Mouse (Mus musculus) midbrain, embryonic 15.5 days (tissue): ENCODE measurements at regions not wholly inside any gene's neighbourhood (a gene's known extent, or its start where the extent isn't known, plus 50 kb on each side); places are given as distances from the start of the nearest gene placed in this dataset.
A peak's percentile ranks its signal among the peaks of the same experiment; 100 is the strongest.
"Not testable (repeated sequence)": the region's sequence is repeated elsewhere in the genome, so short reads cannot be mapped to it uniquely, and the experiment has no call there.

ENCODE experiments used
- ATAC-seq: fragments of 200-750 bp; cut with Nextera tagmentation; replicated peaks from 2 replicates; pipeline ENCODE4 v1.8.0; 2017; ENCODE audit warnings: moderate TSS enrichment
- H3K27ac ChIP-seq: fragments of 300-500 bp; sonication (generic); 2 replicates; pipeline ENCODE4 v1.5.1; 2015; ENCODE audit warnings: mild to moderate bottlenecking, inconsistent platforms
- H3K27me3 ChIP-seq: fragments of 300-500 bp; sonication (generic); replicated peaks from 2 replicates; pipeline ENCODE4 v1.6.1; 2015; ENCODE audit warnings: inconsistent platforms
- H3K36me3 ChIP-seq: fragments of 300-500 bp; sonication (generic); replicated peaks from 2 replicates; pipeline ENCODE4 v1.6.1; 2015; ENCODE audit warnings: inconsistent platforms
- H3K4me1 ChIP-seq: fragments of 300-500 bp; sonication (generic); 2 replicates; pipeline ENCODE4 v1.6.1; 2015; ENCODE audit warnings: inconsistent platforms
- H3K4me2 ChIP-seq: fragments of 300-500 bp; sonication (generic); 2 replicates; pipeline ENCODE4 v1.6.1; 2015; ENCODE audit warnings: inconsistent platforms, mild to moderate bottlenecking, moderate library complexity
- H3K4me3 ChIP-seq: fragments of 300-500 bp; sonication (generic); 2 replicates; pipeline ENCODE4 v1.5.1; 2015; ENCODE audit warnings: mild to moderate bottlenecking, inconsistent platforms
- H3K9ac ChIP-seq: fragments of 300-500 bp; sonication (generic); 2 replicates; pipeline ENCODE4 v1.6.1; 2015; ENCODE audit warnings: mild to moderate bottlenecking, inconsistent platforms
- H3K9me3 ChIP-seq: fragments of 300-500 bp; sonication (generic); 2 replicates; pipeline ENCODE4 v1.6.1; 2016; ENCODE audit warnings: inconsistent platforms
- WGBS: fragments of 180-500 bp; shearing (Covaris S2); methylation state at CpG from one replicate; pipeline ENCODE4 v1.1.7; 2015; ENCODE audit warnings: mixed read lengths; 5-methylcytosine and 5-hydroxymethylcytosine counted together

- no peak overlapping the region for H3K4me2 ChIP-seq
Observed at GRCm38 (mm10) chr17:54753396-54753994, 454.7 kb upstream of the Slc5a7 start.

DNA sequence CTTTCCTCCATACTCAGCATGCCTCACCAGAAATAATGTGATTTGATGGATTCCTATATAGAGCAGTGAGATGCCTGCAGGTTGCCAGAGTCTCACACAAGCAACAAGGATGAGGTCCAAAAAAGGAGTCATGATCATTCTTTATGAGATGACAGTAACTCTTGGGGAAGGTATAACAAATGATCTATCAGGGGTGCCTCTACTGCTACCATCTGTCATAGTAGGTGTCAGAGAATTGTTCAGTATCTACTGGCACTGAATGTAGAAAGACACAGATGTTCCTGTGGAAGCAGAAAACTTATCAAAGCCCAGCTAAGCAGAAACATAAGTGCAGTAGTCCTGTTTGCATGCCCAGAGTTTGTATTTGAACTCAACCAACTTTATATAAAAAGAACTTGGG, 454.1 kb upstream of the Slc5a7 start:
- Histone ChIP-seq H3K4me3 (no peak overlapping the region), H3K9ac (no peak overlapping the region), H3K36me3 (no peaks in the 10 kb centered on the region), H3K4me2 (no peak overlapping the region), H3K27me3 (no peaks in the 10 kb centered on the region), H3K27ac (no peak overlapping the region), H3K9me3 (no peaks in the 10 kb centered on the region), H3K4me1 (no peaks in the 10 kb centered on the region)
- ATAC-seq = no peak

More at GRCm38 (mm10) chr17:54753396-54753994, 454.7 kb upstream of the Slc5a7 start:
- no peak for ATAC-seq
- H3K36me3 ChIP-seq = no peaks in the 10 kb centered on the region
- no peak overlapping the region for H3K4me3 ChIP-seq
- H3K4me1 ChIP-seq = no peaks in the 10 kb centered on the region
- H3K27ac ChIP-seq = no peak overlapping the region
- H3K27me3 ChIP-seq = no peaks in the 10 kb centered on the region
- H3K9me3 ChIP-seq = no peaks in the 10 kb centered on the region
- no peak overlapping the region for H3K9ac ChIP-seq
- 30% methylated on average over 2 of the region's 2 CpGs for WGBS

DNA sequence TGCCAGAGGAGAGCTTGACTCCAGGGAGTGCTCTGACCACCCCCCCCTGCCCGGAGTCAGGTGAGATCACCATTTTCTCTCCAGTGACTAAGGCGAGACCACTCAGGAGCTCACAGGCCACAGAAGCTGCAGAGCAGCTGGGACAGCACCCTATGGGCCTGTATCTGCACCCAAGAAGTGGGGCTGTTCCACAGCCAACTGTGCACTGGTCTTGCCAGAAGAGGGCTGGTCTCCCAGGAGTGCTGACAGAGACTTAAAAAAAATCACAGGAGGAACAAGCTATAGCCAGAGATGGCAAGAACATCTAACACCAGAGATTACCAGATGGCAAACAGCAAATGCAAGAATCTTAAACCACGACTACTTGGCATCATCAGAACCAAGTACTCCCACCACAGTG, 437.0 kb upstream of the Slc5a7 start:
- no peak overlapping the region for H3K4me3 ChIP-seq
- no peaks in the 10 kb centered on the region for H3K36me3 ChIP-seq
- ATAC-seq = no peak
- no peaks in the 10 kb centered on the region for H3K4me1 ChIP-seq
- WGBS = 74% methylated on average over 3 of the region's 3 CpGs
- H3K9ac ChIP-seq = no peak overlapping the region
- H3K27ac ChIP-seq = no peak overlapping the region
- H3K4me2 ChIP-seq = no peak overlapping the region
- H3K27me3 ChIP-seq = no peaks in the 10 kb centered on the region
- H3K9me3 ChIP-seq = no peaks in the 10 kb centered on the region

DNA sequence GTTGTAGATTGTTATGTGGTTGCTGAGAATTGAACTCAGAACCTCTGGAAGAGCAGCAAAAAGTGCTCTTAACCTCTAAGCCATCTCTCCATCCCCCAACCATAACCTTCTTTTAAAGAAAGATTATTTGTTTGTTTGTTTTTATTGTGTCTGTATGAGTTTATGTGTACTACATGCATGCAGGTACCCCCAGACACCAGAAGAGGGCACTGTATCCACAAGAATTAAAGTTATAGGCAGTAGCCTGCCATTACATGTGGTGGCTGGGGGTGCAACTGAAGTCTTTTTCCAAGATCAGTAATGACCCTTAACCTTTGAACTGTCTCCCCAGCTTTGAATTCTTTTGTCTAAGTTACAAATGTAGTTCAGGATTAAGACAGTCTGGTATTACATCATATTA, 428.8 kb upstream of the Slc5a7 start:
- no peak overlapping the region for H3K27ac ChIP-seq
- H3K36me3 ChIP-seq = no peaks in the 10 kb centered on the region
- H3K27me3 ChIP-seq = no peaks in the 10 kb centered on the region
- no peaks in the 10 kb centered on the region for H3K4me1 ChIP-seq
- no peaks in the 10 kb centered on the region for H3K9me3 ChIP-seq
- H3K4me2 ChIP-seq = no peak overlapping the region
- ATAC-seq = no peak
- H3K9ac ChIP-seq = no peak overlapping the region
- H3K4me3 ChIP-seq = no peak overlapping the region

GRCm38 (mm10) chr17:54726693-54727092, 427.9 kb upstream of the Slc5a7 start:
- 94% methylated on average over 2 of the region's 2 CpGs for WGBS
- no peak for ATAC-seq
- H3K27me3 ChIP-seq = no peaks in the 10 kb centered on the region

DNA sequence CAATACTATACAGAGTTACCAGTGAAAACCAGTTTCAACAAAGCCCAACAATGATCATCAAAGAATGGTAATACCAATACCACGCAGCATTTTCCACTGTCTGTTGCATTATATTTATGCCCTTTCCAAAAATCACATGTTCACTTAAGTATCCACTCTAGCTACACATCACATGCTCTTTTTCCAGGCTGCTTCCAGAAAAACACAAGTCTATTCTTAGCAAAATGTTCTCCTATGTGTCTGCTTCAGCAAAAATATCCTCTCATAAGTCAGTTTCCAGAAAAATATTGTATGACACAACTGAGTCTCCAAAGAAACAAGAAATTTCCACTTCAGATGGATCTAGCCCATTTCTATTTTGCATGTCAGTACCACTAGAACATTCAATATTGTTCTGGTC, 414.2 kb upstream of the Slc5a7 start:
- Histone ChIP-seq H3K9ac (no peak overlapping the region), H3K4me3 (no peak overlapping the region), H3K4me2 (no peak overlapping the region), H3K4me1 (no peaks in the 10 kb centered on the region), H3K27ac (no peak overlapping the region), H3K27me3 (no peaks in the 10 kb centered on the region), H3K9me3 (no peaks in the 10 kb centered on the region), H3K36me3 (no peaks in the 10 kb centered on the region)
- ATAC-seq = no peak
- WGBS = 74% methylated on average over 1 of the region's 1 CpGs

More at GRCm38 (mm10) chr17:54726693-54727092, 427.9 kb upstream of the Slc5a7 start:
- H3K9ac ChIP-seq = no peak overlapping the region
- H3K27ac ChIP-seq = no peak overlapping the region
- H3K4me1 ChIP-seq = no peaks in the 10 kb centered on the region
- no peaks in the 10 kb centered on the region for H3K9me3 ChIP-seq
- no peak overlapping the region for H3K4me2 ChIP-seq
- H3K36me3 ChIP-seq = no peaks in the 10 kb centered on the region
- H3K4me3 ChIP-seq = no peak overlapping the region

GRCm38 (mm10) chr17:54707811-54708210, 409.0 kb upstream of the Slc5a7 start:
- not testable (repeated sequence) for H3K9me3 ChIP-seq, H3K36me3 ChIP-seq, H3K9ac ChIP-seq, H3K27ac ChIP-seq, H3K4me3 ChIP-seq, H3K4me2 ChIP-seq, H3K27me3 ChIP-seq, ATAC-seq, H3K4me1 ChIP-seq

GRCm38 (mm10) chr17:54701346-54702108, 402.7 kb upstream of the Slc5a7 start:
- H3K27me3 ChIP-seq = no peaks in the 10 kb centered on the region
- peak overlapping the region; percentile 41 for H3K27ac ChIP-seq
- H3K4me2 ChIP-seq = no peak overlapping the region; the same call in 1 of the 2 replicates
- 23% methylated on average over 6 of the region's 6 CpGs for WGBS
- no peaks in the 10 kb centered on the region for H3K36me3 ChIP-seq
- ATAC-seq = peak; percentile 94
- H3K4me3 ChIP-seq = no peak overlapping the region
- H3K9me3 ChIP-seq = no peaks in the 10 kb centered on the region
- H3K4me1 ChIP-seq = peaks cover 5% of the 10 kb centered on the region; the same call in 1 of the 2 replicates
- no peak overlapping the region for H3K9ac ChIP-seq

GRCm38 (mm10) chr17:54694637-54695036, 395.8 kb upstream of the Slc5a7 start:
- Histone ChIP-seq H3K4me2 (no peak overlapping the region), H3K4me3 (no peak overlapping the region), H3K4me1 (no peaks in the 10 kb centered on the region), H3K36me3 (no peaks in the 10 kb centered on the region), H3K9ac (no peak overlapping the region), H3K27ac (no peak overlapping the region), H3K27me3 (no peaks in the 10 kb centered on the region), H3K9me3 (no peaks in the 10 kb centered on the region)
- ATAC-seq = no peak

GRCm38 (mm10) chr17:54685143-54686040, 386.6 kb upstream of the Slc5a7 start:
- H3K9me3 ChIP-seq = no peaks in the 10 kb centered on the region
- no peak overlapping the region for H3K9ac ChIP-seq
- H3K4me3 ChIP-seq = no peak overlapping the region
- no peak overlapping the region for H3K27ac ChIP-seq
- no peak overlapping the region for H3K4me2 ChIP-seq
- no peaks in the 10 kb centered on the region for H3K4me1 ChIP-seq
- 66% methylated on average over 2 of the region's 2 CpGs for WGBS
- H3K27me3 ChIP-seq = no peaks in the 10 kb centered on the region
- ATAC-seq = peak; percentile 75
- no peaks in the 10 kb centered on the region for H3K36me3 ChIP-seq

- no peak overlapping the region for H3K4me2 ChIP-seq
- 59% methylated on average over 2 of the region's 2 CpGs for WGBS
- no peak overlapping the region for H3K4me3 ChIP-seq
- no peak for ATAC-seq
- no peaks in the 10 kb centered on the region for H3K4me1 ChIP-seq
- no peaks in the 10 kb centered on the region for H3K27me3 ChIP-seq
- no peaks in the 10 kb centered on the region for H3K36me3 ChIP-seq
- H3K9me3 ChIP-seq = no peaks in the 10 kb centered on the region
- H3K27ac ChIP-seq = no peak overlapping the region
- no peak overlapping the region for H3K9ac ChIP-seq
Observed at GRCm38 (mm10) chr17:54678111-54678510, 379.3 kb upstream of the Slc5a7 start.

DNA sequence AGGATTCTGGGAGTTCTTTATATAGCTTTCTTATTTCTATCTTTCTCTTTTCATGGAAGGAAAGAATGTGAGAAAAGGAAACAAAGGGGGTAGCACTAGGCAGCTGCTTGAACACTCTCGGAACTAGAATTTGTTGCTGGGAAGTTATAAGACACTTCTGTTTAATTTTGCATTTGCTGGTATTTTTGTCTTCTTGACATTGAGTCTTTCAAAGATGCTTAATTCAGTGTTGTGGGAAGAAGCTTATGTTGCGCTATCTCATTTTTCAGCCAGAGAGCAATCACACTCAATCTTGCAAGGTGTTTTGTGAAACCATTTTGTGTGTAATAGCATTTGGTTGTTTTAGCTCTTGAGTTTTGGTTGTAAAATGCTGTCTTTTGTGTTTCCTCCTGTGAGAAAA, 370.7 kb upstream of the Slc5a7 start:
- no peaks in the 10 kb centered on the region for H3K27me3 ChIP-seq
- no peaks in the 10 kb centered on the region for H3K4me1 ChIP-seq
- H3K4me3 ChIP-seq = no peak overlapping the region
- no peaks in the 10 kb centered on the region for H3K9me3 ChIP-seq
- no peak overlapping the region for H3K9ac ChIP-seq
- ATAC-seq = no peak
- 82% methylated on average over 2 of the region's 2 CpGs for WGBS
- H3K4me2 ChIP-seq = no peak overlapping the region
- no peaks in the 10 kb centered on the region for H3K36me3 ChIP-seq
- H3K27ac ChIP-seq = no peak overlapping the region
